Mouse (Mus musculus) embryonic facial prominence, embryonic 15.5 days (tissue): ENCODE measurements around the gene Mucl3. TPM values are rescaled to one million over a fixed set of nuclear protein-coding genes. Genes with fewer than 3 reads are reported as not detected.

Experiments
- ATAC-seq: fragments of 200-750 bp; cut with Nextera tagmentation; 2 replicates; pipeline ENCODE4 v1.8.0; 2017; ENCODE audit warnings: low read depth, moderate TSS enrichment; ENCODE audit not compliant: insufficient number of reproducible peaks, low FRiP score, low TSS enrichment
- H3K27ac ChIP-seq: fragments of 300-500 bp; sonication (generic); replicated peaks from 2 replicates; pipeline ENCODE4 v1.5.1; 2015; ENCODE audit warnings: mild to moderate bottlenecking, inconsistent platforms
- H3K27me3 ChIP-seq: fragments of 300-500 bp; sonication (generic); 2 replicates; pipeline ENCODE4 v1.6.1; 2015; ENCODE audit warnings: inconsistent platforms
- H3K36me3 ChIP-seq: fragments of 300-500 bp; sonication (generic); 2 replicates; pipeline ENCODE4 v1.6.1; 2015; ENCODE audit warnings: mild to moderate bottlenecking, inconsistent platforms
- H3K4me1 ChIP-seq: fragments of 300-500 bp; sonication (generic); 2 replicates; pipeline ENCODE4 v1.6.1; 2015; ENCODE audit warnings: inconsistent platforms
- H3K4me2 ChIP-seq: fragments of 300-500 bp; sonication (generic); replicated peaks from 2 replicates; pipeline ENCODE4 v1.6.1; 2015; ENCODE audit warnings: mild to moderate bottlenecking, inconsistent platforms
- H3K4me3 ChIP-seq: fragments of 300-500 bp; sonication (generic); replicated peaks from 2 replicates; pipeline ENCODE4 v1.5.1; 2015; ENCODE audit warnings: mild to moderate bottlenecking, inconsistent platforms
- H3K9ac ChIP-seq: fragments of 300-500 bp; sonication (generic); 2 replicates; pipeline ENCODE4 v1.6.1; 2015; ENCODE audit warnings: inconsistent platforms
- H3K9me3 ChIP-seq: fragments of 300-500 bp; sonication (generic); replicated peaks from 2 replicates; pipeline ENCODE4 v1.6.1; 2016; ENCODE audit warnings: inconsistent platforms
- WGBS: fragments of 180-500 bp; shearing (Covaris S2); methylation state at CpG from one replicate; pipeline ENCODE4 v1.1.7; 2015; 5-methylcytosine and 5-hydroxymethylcytosine counted together
- polyA plus RNA-seq: library from polyadenylated mRNA; unstranded; fragments of >200 nt; fragmentation: Nextera tagmentation; extraction: Ambion mirVana; gene quantifications from 2 replicates; pipeline ENCODE4 v1.2.1, GENCODE M21; 2015

Mucl3 gene
- polyA plus RNA-seq, result 0.36 TPM in 1 of 2 replicates, not detected in the other

- no peak within 1 kb of the TSS for H3K27ac ChIP-seq
- no peak within 1 kb of the TSS for H3K9ac ChIP-seq
- no peaks in the 10 kb centered on the region for H3K27me3 ChIP-seq
- H3K4me2 ChIP-seq, result no peak within 1 kb of the TSS
- no peak within 1 kb of the TSS for H3K4me3 ChIP-seq
- H3K9me3 ChIP-seq, result no peaks in the 10 kb centered on the region
- WGBS, result 70% methylated on average over 13 of the region's 13 CpGs
- no peaks in the 10 kb centered on the region for H3K4me1 ChIP-seq
- H3K36me3 ChIP-seq, result no peaks in the 10 kb centered on the region
- ATAC-seq, result no peak
Measured at GRCm38 (mm10) chr17:35643609-35644236, at the start of gene Mucl3. Mucl3 (minus strand) TSS chr17:35643695.

GRCm38 (mm10) chr17:35692368-35692767 lies 48.9 kb upstream of the Mucl3 start:
- no peak overlapping the region for H3K4me2 ChIP-seq
- peaks cover 74% of the 10 kb centered on the region for H3K36me3 ChIP-seq
- H3K9me3 ChIP-seq, result peaks cover 5% of the 10 kb centered on the region; the same call in 1 of the 2 replicates
- no peak overlapping the region for H3K27ac ChIP-seq
- no peak overlapping the region for H3K9ac ChIP-seq
- no peaks in the 10 kb centered on the region for H3K27me3 ChIP-seq
- peaks cover 10% of the 10 kb centered on the region for H3K4me1 ChIP-seq
- H3K4me3 ChIP-seq, result no peak overlapping the region
- 72% methylated on average over 4 of the region's 4 CpGs for WGBS
- ATAC-seq, result no peak

GRCm38 (mm10) chr17:35691811-35692210 lies 48.3 kb upstream of the Mucl3 start:
- H3K36me3 ChIP-seq, result peaks cover 80% of the 10 kb centered on the region
- peaks cover 5% of the 10 kb centered on the region; the same call in 1 of the 2 replicates for H3K9me3 ChIP-seq
- H3K4me2 ChIP-seq, result no peak overlapping the region
- H3K27ac ChIP-seq, result no peak overlapping the region
- peaks cover 4% of the 10 kb centered on the region for H3K4me1 ChIP-seq
- WGBS, result 73% methylated on average over 4 of the region's 4 CpGs
- no peak overlapping the region for H3K4me3 ChIP-seq
- ATAC-seq, result no peak
- no peaks in the 10 kb centered on the region for H3K27me3 ChIP-seq
- no peak overlapping the region for H3K9ac ChIP-seq

GRCm38 (mm10) chr17:35689936-35690645 lies 46.6 kb upstream of the Mucl3 start:
- whole genome bisulfite sequencing, result 85% methylated on average over 18 of the region's 18 CpGs
- Histone ChIP-seq H3K36me3 (peaks cover 88% of the 10 kb centered on the region), H3K4me1 (0 out of 2 replicates have a peak, but pooled peaks cover 2% of the 10 kb centered on the region), H3K9ac (no peak overlapping the region), H3K4me3 (no peak overlapping the region), H3K27ac (no peak overlapping the region), H3K27me3 (no peaks in the 10 kb centered on the region), H3K9me3 (no peaks in the 10 kb centered on the region), H3K4me2 (no peak overlapping the region)
- ATAC-seq, result no peak

GRCm38 (mm10) chr17:35688347-35689175 lies 45.1 kb upstream of the Mucl3 start:
- WGBS, result 90% methylated on average over 25 of the region's 25 CpGs

GRCm38 (mm10) chr17:35685061-35685460 lies 41.6 kb upstream of the Mucl3 start:
- WGBS, result 78% methylated on average over 9 of the region's 9 CpGs
- no peak overlapping the region for H3K9ac ChIP-seq
- H3K4me2 ChIP-seq, result no peak overlapping the region
- H3K4me3 ChIP-seq, result no peak overlapping the region
- H3K27me3 ChIP-seq, result no peaks in the 10 kb centered on the region
- H3K27ac ChIP-seq, result no peak overlapping the region
- H3K9me3 ChIP-seq, result no peaks in the 10 kb centered on the region
- ATAC-seq, result no peak
- peaks cover 93% of the 10 kb centered on the region for H3K36me3 ChIP-seq
- 0 out of 2 replicates have a peak, but pooled peaks cover 2% of the 10 kb centered on the region for H3K4me1 ChIP-seq

More at GRCm38 (mm10) chr17:35688347-35689175, 45.1 kb upstream of the Mucl3 start:
- H3K9ac ChIP-seq, result no peak overlapping the region
- H3K36me3 ChIP-seq, result peaks cover 98% of the 10 kb centered on the region
- no peaks in the 10 kb centered on the region for H3K27me3 ChIP-seq
- no peaks in the 10 kb centered on the region for H3K9me3 ChIP-seq
- 0 out of 2 replicates have a peak, but pooled peaks cover 2% of the 10 kb centered on the region for H3K4me1 ChIP-seq
- H3K4me3 ChIP-seq, result no peak overlapping the region
- H3K4me2 ChIP-seq, result no peak overlapping the region
- no peak for ATAC-seq
- H3K27ac ChIP-seq, result no peak overlapping the region

GRCm38 (mm10) chr17:35681986-35682385 lies 38.5 kb upstream of the Mucl3 start:
- Histone ChIP-seq H3K4me1 (no peaks in the 10 kb centered on the region), H3K27ac (no peak overlapping the region), H3K9ac (no peak overlapping the region), H3K36me3 (peaks cover 63% of the 10 kb centered on the region), H3K4me2 (no peak overlapping the region), H3K9me3 (no peaks in the 10 kb centered on the region), H3K4me3 (no peak overlapping the region), H3K27me3 (no peaks in the 10 kb centered on the region)
- ATAC-seq, result no peak
- 78% methylated on average over 13 of the region's 13 CpGs for WGBS

GRCm38 (mm10) chr17:35680591-35680990 lies 37.1 kb upstream of the Mucl3 start:
- Histone ChIP-seq H3K4me2 (no peak overlapping the region), H3K9me3 (no peaks in the 10 kb centered on the region), H3K27ac (no peak overlapping the region), H3K4me1 (no peaks in the 10 kb centered on the region), H3K9ac (no peak overlapping the region), H3K36me3 (peaks cover 49% of the 10 kb centered on the region), H3K27me3 (no peaks in the 10 kb centered on the region), H3K4me3 (no peak overlapping the region)
- 0 out of 2 replicates have a peak, but pooled peaks have one; percentile 43 for ATAC-seq
- WGBS, result 30% methylated on average over 6 of the region's 6 CpGs

- Histone ChIP-seq H3K4me2 (peak within 1 kb of the TSS; percentile 73), H3K36me3 (0 out of 2 replicates have a peak, but pooled peaks cover 17% of the 10 kb centered on the region), H3K4me3 (peak within 1 kb of the TSS; percentile 71), H3K9me3 (no peaks in the 10 kb centered on the region), H3K27me3 (no peaks in the 10 kb centered on the region), H3K9ac (peak within 1 kb of the TSS; percentile 81), H3K27ac (no peak within 1 kb of the TSS), H3K4me1 (peaks cover 9% of the 10 kb centered on the region)
- ATAC-seq, result peak; percentile 96
- under 1% methylated on average over 23 of the region's 23 CpGs for WGBS
Measured at GRCm38 (mm10) chr17:35673416-35674035, 30.0 kb upstream of the Mucl3 start, which contains the start of gene Gtf2h4. Gtf2h4 (minus strand) TSS chr17:35673739.

- no peaks in the 10 kb centered on the region for H3K27me3 ChIP-seq
- no peaks in the 10 kb centered on the region for H3K9me3 ChIP-seq
- H3K36me3 ChIP-seq, result 0 out of 2 replicates have a peak, but pooled peaks cover 17% of the 10 kb centered on the region
- H3K27ac ChIP-seq, result no peak overlapping the region
- no peak overlapping the region for H3K9ac ChIP-seq
- WGBS, result 92% methylated on average over 6 of the region's 6 CpGs
- ATAC-seq, result no peak
- no peak overlapping the region; the same call in 1 of the 2 replicates for H3K4me2 ChIP-seq
- H3K4me3 ChIP-seq, result peak overlapping the region; percentile 71
- peaks cover 17% of the 10 kb centered on the region for H3K4me1 ChIP-seq
Measured at GRCm38 (mm10) chr17:35672527-35672926, 29.0 kb upstream of the Mucl3 start.
